Mouse (Mus musculus): ENCODE data around the gene Tpcn1. TPM values are rescaled to one million over a fixed set of nuclear protein-coding genes. Genes with fewer than 3 reads are reported as not detected.

The Tpcn1 gene
- 24.0 TPM for polyA plus RNA-seq (2014; fragmentation: Illumina TruSeq; extraction: RNeasy Lipid Tissue Mini Kit (QIAGEN cat#74804); ENCODE audit: low read depth, low replicate concordance)

GRCm38 (mm10) chr5:120588569-120589094, at the start of gene Tpcn1, which contains the start of gene Iqcd:
Tpcn1 (minus strand) TSS chr5:120588673.
Iqcd (plus strand) TSS chr5:120589016.

GRCm38 (mm10) chr5:120634131-120634530, 45.7 kb upstream of the Tpcn1 start, which contains the start of gene Cfap73:
Cfap73 (minus strand) TSS chr5:120634235.

GRCm38 (mm10) chr5:120612442-120612821, 24.0 kb upstream of the Tpcn1 start, which contains the start of the genes Rita1 and Ddx54:
Rita1 (minus strand) TSS chr5:120612589.
Ddx54 (plus strand) TSS chr5:120612739.

DNA sequence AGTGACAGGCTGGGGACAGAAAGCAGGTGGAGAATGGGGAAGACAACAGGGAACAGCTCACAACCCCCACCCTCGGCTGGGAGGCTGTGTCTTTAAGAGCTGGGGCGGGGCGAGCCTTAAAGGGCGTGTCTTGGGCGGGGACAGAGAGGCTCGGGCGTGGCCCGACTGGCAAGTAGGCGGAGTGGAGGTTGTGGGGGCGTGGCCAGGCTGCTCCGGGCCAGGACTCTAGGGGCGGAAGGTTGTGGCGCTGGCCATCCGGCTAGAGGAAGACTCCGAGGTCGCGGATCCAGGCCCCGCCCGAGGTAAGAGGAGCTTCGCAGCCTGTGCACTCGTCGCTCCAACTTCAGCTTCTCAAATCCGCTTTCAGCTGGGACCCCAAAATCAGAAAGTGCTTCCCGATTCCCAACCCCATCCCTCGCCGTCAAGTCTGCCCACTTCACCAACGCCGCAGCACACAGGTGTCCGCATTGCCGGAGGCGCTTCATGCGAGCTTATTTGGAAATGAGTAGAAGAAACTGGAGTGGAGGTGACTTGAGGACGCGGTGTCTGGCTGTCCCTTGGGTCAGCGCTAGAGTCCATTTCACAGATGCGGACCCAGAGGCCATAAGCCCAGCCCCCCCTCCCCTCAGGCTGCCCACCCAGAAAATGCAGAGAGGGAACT, 77.4 kb downstream of the Tpcn1 start, which contains the start of gene Slc8b1:
TSS of gene Slc8b1 (plus strand) at position 187 of the 661 bp plus-strand sequence.

GRCm38 (mm10) chr5:120503144-120503795, 85.2 kb downstream of the Tpcn1 start, which contains the start of gene Plbd2:
Plbd2 (minus strand) TSS chr5:120503625.

Other genes with a start within 250 kb of the Tpcn1 start
- gene Lhx5, start 157.0 kb downstream of the Tpcn1 start, polyA plus RNA-seq (2014; fragmentation: Illumina TruSeq; extraction: RNeasy Lipid Tissue Mini Kit (QIAGEN cat#74804); ENCODE audit: low read depth, low replicate concordance): not detected
- gene Sdsl, start 115.9 kb downstream of the Tpcn1 start, polyA plus RNA-seq (2014; fragmentation: Illumina TruSeq; extraction: RNeasy Lipid Tissue Mini Kit (QIAGEN cat#74804); ENCODE audit: low read depth, low replicate concordance): 11.2 TPM
- 7.9 TPM for gene Sds, start 112.1 kb downstream of the Tpcn1 start, polyA plus RNA-seq (2014; fragmentation: Illumina TruSeq; extraction: RNeasy Lipid Tissue Mini Kit (QIAGEN cat#74804); ENCODE audit: low read depth, low replicate concordance)
- 28.1 TPM for gene Plbd2, start 85.0 kb downstream of the Tpcn1 start, polyA plus RNA-seq (2014; fragmentation: Illumina TruSeq; extraction: RNeasy Lipid Tissue Mini Kit (QIAGEN cat#74804); ENCODE audit: low read depth, low replicate concordance)
- 7.6 TPM for gene Slc8b1, start 77.5 kb downstream of the Tpcn1 start, polyA plus RNA-seq (2014; fragmentation: Illumina TruSeq; extraction: RNeasy Lipid Tissue Mini Kit (QIAGEN cat#74804); ENCODE audit: low read depth, low replicate concordance)
- gene Iqcd, start 343 bp upstream of the Tpcn1 start, polyA plus RNA-seq (2014; fragmentation: Illumina TruSeq; extraction: RNeasy Lipid Tissue Mini Kit (QIAGEN cat#74804); ENCODE audit: low read depth, low replicate concordance): not detected
- gene Rita1, start 23.9 kb upstream of the Tpcn1 start, polyA plus RNA-seq (2014; fragmentation: Illumina TruSeq; extraction: RNeasy Lipid Tissue Mini Kit (QIAGEN cat#74804); ENCODE audit: low read depth, low replicate concordance): 13.1 TPM
- gene Ddx54, start 24.1 kb upstream of the Tpcn1 start, polyA plus RNA-seq (2014; fragmentation: Illumina TruSeq; extraction: RNeasy Lipid Tissue Mini Kit (QIAGEN cat#74804); ENCODE audit: low read depth, low replicate concordance): 15.9 TPM
- gene Cfap73, start 45.6 kb upstream of the Tpcn1 start, polyA plus RNA-seq (2014; fragmentation: Illumina TruSeq; extraction: RNeasy Lipid Tissue Mini Kit (QIAGEN cat#74804); ENCODE audit: low read depth, low replicate concordance): not detected
- gene Rasal1, start 60.1 kb upstream of the Tpcn1 start, polyA plus RNA-seq (2014; fragmentation: Illumina TruSeq; extraction: RNeasy Lipid Tissue Mini Kit (QIAGEN cat#74804); ENCODE audit: low read depth, low replicate concordance): not detected
- gene Dtx1, start 123.3 kb upstream of the Tpcn1 start, polyA plus RNA-seq (2014; fragmentation: Illumina TruSeq; extraction: RNeasy Lipid Tissue Mini Kit (QIAGEN cat#74804); ENCODE audit: low read depth, low replicate concordance): 0.73 TPM
- 8.4 TPM for gene Oas2, start 161.2 kb upstream of the Tpcn1 start, polyA plus RNA-seq (2014; fragmentation: Illumina TruSeq; extraction: RNeasy Lipid Tissue Mini Kit (QIAGEN cat#74804); ENCODE audit: low read depth, low replicate concordance)
- gene Oas3, start 189.0 kb upstream of the Tpcn1 start, polyA plus RNA-seq (2014; fragmentation: Illumina TruSeq; extraction: RNeasy Lipid Tissue Mini Kit (QIAGEN cat#74804); ENCODE audit: low read depth, low replicate concordance): 0.37 TPM
- gene Oas1e, start 206.9 kb upstream of the Tpcn1 start, polyA plus RNA-seq (2014; fragmentation: Illumina TruSeq; extraction: RNeasy Lipid Tissue Mini Kit (QIAGEN cat#74804); ENCODE audit: low read depth, low replicate concordance): not detected
- 0.71 TPM for gene Oas1c, start 223.8 kb upstream of the Tpcn1 start, polyA plus RNA-seq (2014; fragmentation: Illumina TruSeq; extraction: RNeasy Lipid Tissue Mini Kit (QIAGEN cat#74804); ENCODE audit: low read depth, low replicate concordance)

Data from heart, adult 10 weeks (tissue).